Mouse (Mus musculus) gastrocnemius, postnatal 25 days (tissue): ENCODE measurements at regions not wholly inside any gene's neighbourhood (a gene's known extent, or its start where the extent isn't known, plus 50 kb on each side); places are given as distances from the start of the nearest gene placed in this dataset.
A peak's percentile ranks its signal among the peaks of the same experiment; 100 is the strongest.
"Not testable (repeated sequence)": the region's sequence is repeated elsewhere in the genome, so short reads cannot be mapped to it uniquely, and the experiment has no call there.

Experiments
- DNase-seq: peaks from one replicate; pipeline ENCODE4 v3.0.0; 2022

- no peak for DNase-seq
Observed at GRCm38 (mm10) chr1:43305349-43306278, 108.8 kb upstream of the Fhl2 start.

- no peak for DNase-seq
Observed at GRCm38 (mm10) chr1:43310711-43311695, 114.2 kb upstream of the Fhl2 start.

DNA sequence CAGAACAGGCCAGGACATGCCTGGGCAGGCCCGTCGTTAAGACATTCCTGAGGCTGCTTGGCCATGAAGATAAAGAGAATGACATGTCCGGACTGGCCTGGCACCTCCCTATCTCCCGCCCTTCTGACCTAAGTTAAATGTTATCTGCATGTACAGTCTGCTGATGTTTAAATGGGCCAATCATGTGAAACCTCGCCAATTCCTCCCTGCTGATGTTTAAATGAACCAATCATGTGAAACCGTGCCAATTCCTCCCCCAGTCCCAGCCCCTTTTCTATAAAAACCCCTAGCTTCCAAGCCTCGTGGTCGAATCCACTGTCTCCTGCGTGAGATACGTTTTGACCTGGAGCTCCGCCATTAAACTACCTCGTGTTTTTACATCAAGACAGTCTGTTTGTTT is 119.5 kb upstream of the Fhl2 start:
- DNase-seq = not testable (repeated sequence)

- DNase-seq = no peak
Observed at GRCm38 (mm10) chr1:43317076-43317871, 120.5 kb upstream of the Fhl2 start.

DNA sequence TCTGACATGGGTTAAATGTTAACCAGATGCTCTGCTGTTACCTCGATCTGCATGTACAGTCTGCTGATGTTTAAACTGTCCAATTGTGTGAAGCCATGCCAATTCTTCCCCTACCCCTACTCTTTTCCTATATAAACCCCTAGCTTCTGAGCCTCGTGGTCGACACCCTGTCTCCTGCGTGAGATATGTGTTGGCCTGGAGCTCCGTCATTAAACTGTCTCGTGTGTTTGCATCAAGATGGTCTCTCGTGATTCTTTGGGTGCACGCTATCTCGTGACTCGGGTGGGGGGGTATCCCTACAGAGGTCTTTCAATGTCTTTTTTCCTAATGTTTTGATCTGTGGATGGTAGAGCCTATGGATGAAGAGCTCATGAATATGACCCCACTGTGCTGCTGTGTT is 110.9 kb upstream of the Nck2 start:
- not testable (repeated sequence) for DNase-seq

GRCm38 (mm10) chr1:43337168-43337784 is 107.1 kb upstream of the Nck2 start:
- DNase-seq = peak; percentile 64

- no peak for DNase-seq
Observed at GRCm38 (mm10) chr1:43338096-43338915, 106.1 kb upstream of the Nck2 start.

- DNase-seq = no peak
Observed at GRCm38 (mm10) chr1:43342848-43343247, 101.5 kb upstream of the Nck2 start.

GRCm38 (mm10) chr1:43343410-43343809 is 101.0 kb upstream of the Nck2 start:
- DNase-seq = no peak

- DNase-seq = no peak
Observed at GRCm38 (mm10) chr1:43344001-43344400, 100.4 kb upstream of the Nck2 start.

DNA sequence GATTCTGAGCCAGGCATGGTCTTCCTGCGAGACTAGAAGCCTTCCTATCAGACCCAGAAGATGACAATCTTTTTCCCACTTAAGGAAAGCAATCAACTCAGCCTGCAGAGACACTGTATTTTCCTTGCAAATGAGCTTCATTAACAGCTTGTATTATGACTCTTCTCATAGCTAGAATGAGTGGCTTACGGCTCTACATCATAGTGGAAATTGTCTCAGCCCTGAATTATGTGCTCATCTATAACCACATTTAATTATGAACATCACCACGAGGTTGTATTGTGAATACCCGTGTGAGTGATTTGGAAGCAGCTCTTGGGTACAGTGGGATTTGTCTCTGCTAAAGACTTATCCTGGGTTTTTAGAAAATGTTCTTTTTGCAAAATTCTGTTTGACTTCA is 97.2 kb upstream of the Nck2 start:
- DNase-seq = no peak

- no peak for DNase-seq
Observed at GRCm38 (mm10) chr1:43349966-43350365, 94.4 kb upstream of the Nck2 start.

- no peak for DNase-seq
Observed at GRCm38 (mm10) chr1:43358191-43358590, 86.2 kb upstream of the Nck2 start.

DNA sequence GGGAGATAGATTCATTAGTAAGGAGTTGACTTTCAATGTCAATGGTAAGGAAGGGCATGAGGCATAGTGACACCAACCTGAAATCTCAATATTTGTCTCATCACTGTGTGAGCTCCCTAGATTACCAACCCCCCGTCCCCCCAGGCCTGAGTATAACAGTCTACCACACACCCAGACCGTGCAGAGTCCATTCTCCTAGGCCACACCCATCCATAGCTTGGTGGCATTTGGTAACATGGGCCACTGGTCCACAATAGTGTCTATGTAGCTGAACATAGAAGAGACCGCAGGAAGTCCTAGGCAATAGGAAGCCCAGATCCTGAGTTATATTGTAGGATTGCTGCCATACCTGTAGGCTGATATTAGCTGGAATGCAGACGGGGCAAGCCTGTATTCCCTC is 84.7 kb upstream of the Nck2 start:
- DNase-seq = no peak

- DNase-seq = no peak
Observed at GRCm38 (mm10) chr1:43360291-43360690, 84.1 kb upstream of the Nck2 start.

DNA sequence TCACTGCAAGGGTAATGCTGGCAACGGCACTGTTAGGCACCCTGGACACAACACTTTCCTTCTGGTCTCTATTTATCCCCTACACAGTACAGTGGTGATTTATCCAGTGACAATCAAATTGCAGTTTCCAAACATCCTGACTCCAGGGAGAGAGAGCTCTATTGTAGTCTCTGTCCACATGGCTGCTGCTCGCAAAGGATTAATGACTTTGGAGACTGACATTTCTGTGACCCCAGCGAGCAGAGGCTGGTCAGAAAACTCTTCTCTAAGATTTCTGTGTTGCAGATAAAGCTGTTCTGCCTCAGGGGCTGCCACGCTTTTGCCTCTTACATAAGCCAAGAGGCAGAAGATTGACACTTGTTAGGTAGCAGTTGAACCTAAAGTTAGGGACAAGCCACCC is 83.6 kb upstream of the Nck2 start:
- no peak for DNase-seq

DNA sequence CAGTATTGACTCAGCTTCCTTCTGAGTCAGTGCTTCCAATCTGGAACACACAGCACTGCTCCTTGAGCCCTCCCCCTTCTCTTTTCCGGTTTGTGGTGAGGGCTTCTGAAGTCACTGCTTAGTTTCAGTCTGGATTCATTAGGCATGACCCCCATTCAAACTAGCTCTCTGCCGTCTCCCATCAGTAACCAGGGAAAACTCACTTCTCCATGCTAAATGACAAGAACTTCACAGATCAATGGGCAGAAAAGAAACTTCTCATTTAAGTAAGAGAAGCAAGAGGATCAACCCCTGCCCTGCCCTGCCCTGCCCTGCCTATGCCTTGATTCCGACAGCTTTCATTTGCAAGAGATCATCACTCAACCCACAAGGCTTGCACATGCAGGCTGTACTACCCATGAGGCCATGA is 82.9 kb upstream of the Nck2 start:
- DNase-seq = no peak

DNA sequence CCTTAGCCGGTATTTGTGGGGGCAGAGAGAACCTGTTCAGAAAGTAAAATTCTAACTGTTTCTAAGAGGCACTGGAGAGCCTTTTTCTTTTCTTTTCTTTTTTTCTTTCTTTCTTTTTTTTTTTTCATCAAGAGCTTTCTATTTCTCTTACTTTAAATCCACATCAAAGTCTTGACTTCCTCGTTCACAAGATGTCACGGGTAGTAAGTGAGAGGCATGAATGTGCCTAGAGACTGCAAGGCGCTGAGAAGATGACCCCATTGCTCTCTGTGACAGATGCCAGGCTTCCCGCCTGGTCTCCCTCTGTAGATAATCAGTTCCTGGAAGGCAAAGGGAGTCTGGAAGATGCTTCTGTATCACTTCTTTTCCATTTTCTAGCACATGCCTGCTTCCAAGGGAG is 82.2 kb upstream of the Nck2 start:
- DNase-seq = no peak

- no peak for DNase-seq
Observed at GRCm38 (mm10) chr1:43363178-43363577, 81.2 kb upstream of the Nck2 start.

GRCm38 (mm10) chr1:43366433-43366832 is 77.9 kb upstream of the Nck2 start:
- DNase-seq = no peak
